Mouse (Mus musculus): Measurements from ENCODE around the gene Zbtb4. TPM values are rescaled to one million over a fixed set of nuclear protein-coding genes. Genes with fewer than 3 reads are reported as not detected.
"Not testable (repeated sequence)": the region's sequence is repeated elsewhere in the genome, so short reads cannot be mapped to it uniquely, and the experiment has no call there.

Gene Zbtb4
- polyA plus RNA-seq, 1 experiment from 2014 or later = 3.6 TPM

DNA sequence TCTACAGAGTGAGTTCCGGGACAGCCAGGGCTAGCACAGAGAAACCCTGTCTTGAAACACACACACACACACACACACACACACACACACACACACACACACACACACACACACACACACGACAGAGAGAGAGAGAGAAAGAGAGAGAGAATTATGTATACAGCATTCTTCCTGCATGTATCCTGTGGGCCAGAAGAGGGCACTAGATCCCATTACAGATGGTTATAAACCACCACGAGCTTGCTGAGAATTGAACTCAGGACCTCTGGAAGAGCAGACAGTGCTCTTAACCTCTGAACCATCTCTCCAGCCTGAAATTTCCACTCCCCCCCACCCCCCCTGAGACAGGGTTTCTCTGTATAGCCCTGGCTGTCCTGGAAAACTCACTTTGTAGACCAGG is 34.3 kb upstream of the Zbtb4 start:
- H3K9ac ChIP-seq (ENCODE audit: low read length); H3K4me3 ChIP-seq (ENCODE audit: low read length); H3K27me3 ChIP-seq (ENCODE audit: control insufficient read depth, insufficient read depth, low read length); H3K9me3 ChIP-seq (replicated peaks; ENCODE audit: control insufficient read depth, low read length); H3K27ac ChIP-seq (ENCODE audit: low read length); H3K4me2 ChIP-seq (ENCODE audit: low read depth, low read length); H3K4me1 ChIP-seq (ENCODE audit: control insufficient read depth, insufficient read depth, low read length); ATAC-seq (replicated peaks; ENCODE audit: extremely low read depth, insufficient read depth, low FRiP score): not testable (repeated sequence)
- 81% methylated on average over 3 of the region's 3 CpGs for WGBS
- peaks cover 20% of the 10 kb centered on the region for H3K36me3 ChIP-seq (ENCODE audit: control insufficient read depth, insufficient read depth)

DNA sequence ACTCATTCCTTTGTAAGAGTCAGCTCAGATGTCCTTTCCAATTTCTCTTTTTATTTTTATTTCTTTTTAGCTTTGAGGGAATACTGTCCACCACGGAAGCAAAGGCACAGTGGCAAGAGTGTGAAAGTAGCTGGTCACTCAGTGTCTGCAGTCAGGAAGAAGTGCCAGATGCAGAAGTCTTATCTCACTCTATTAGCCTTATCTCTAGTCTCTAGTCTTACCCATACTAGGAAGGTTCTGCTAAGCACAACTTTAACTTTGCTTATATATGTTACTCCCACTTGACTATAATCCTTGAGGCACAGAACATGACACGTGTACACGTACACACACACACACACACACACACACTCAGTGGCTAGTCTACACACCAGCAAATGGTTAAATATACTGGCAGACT is 14.1 kb upstream of the Zbtb4 start:
- WGBS = 38% methylated on average over 3 of the region's 3 CpGs
- Histone ChIP-seq H3K9me3 (replicated peaks; ENCODE audit: control insufficient read depth, low read length) (no peaks in the 10 kb centered on the region), H3K27me3 (ENCODE audit: control insufficient read depth, insufficient read depth, low read length) (no peaks in the 10 kb centered on the region), H3K4me1 (ENCODE audit: control insufficient read depth, insufficient read depth, low read length) (peaks cover 27% of the 10 kb centered on the region), H3K36me3 (ENCODE audit: control insufficient read depth, insufficient read depth) (peaks cover 13% of the 10 kb centered on the region), H3K9ac (ENCODE audit: low read length) (no peak overlapping the region), H3K4me2 (ENCODE audit: low read depth, low read length) (no peak overlapping the region), H3K27ac (ENCODE audit: low read length) (no peak overlapping the region), H3K4me3 (ENCODE audit: low read length) (no peak overlapping the region)
- no peak for ATAC-seq (replicated peaks; ENCODE audit: extremely low read depth, insufficient read depth, low FRiP score)

DNA sequence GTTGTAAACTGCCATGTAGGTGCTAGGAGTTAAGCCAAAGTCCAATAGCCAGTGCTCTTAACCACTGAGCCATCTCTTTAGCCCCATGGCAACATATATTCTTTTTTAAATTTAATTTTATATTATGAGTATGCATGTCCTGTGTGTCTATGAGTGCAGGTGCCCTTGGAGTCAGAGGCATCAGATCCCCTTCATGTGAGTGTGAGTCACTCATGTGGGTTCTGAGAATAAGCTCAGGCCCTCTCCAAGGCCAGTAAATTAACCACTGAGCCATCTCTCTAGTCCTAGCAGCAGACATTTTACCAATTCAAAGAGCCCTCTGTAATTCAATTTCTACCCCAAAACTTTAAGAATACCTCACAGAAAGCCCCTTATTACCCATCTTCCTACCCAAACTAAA is 13.0 kb upstream of the Zbtb4 start:
- H3K4me2 ChIP-seq (ENCODE audit: low read depth, low read length) = no peak overlapping the region
- H3K27me3 ChIP-seq (ENCODE audit: control insufficient read depth, insufficient read depth, low read length) = no peaks in the 10 kb centered on the region
- H3K9ac ChIP-seq (ENCODE audit: low read length) = no peak overlapping the region
- peaks cover 3% of the 10 kb centered on the region for H3K36me3 ChIP-seq (ENCODE audit: control insufficient read depth, insufficient read depth)
- no peak overlapping the region for H3K27ac ChIP-seq (ENCODE audit: low read length)
- no peak overlapping the region for H3K4me3 ChIP-seq (ENCODE audit: low read length)
- no peaks in the 10 kb centered on the region for H3K9me3 ChIP-seq (replicated peaks; ENCODE audit: control insufficient read depth, low read length)
- ATAC-seq (replicated peaks; ENCODE audit: extremely low read depth, insufficient read depth, low FRiP score) = no peak
- H3K4me1 ChIP-seq (ENCODE audit: control insufficient read depth, insufficient read depth, low read length) = peaks cover 36% of the 10 kb centered on the region

DNA sequence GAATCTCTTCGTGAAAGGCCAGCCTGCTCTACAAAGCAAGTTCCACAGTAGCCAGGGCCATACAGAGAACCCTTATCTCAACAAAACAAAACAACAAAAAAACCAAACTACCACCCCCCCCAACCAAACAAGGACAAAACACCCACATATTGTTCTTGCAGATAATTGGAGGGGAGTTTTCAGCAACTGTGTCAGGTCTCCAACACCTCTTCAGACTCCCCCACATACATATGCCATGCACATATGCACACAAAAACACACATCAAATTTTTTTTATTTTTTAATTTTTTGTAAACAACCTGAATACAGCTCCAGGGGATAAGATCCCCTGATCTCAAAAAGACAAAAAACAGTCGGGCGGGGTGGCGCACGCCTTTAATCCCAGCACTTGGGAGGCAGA is 11.5 kb upstream of the Zbtb4 start:
- Histone ChIP-seq H3K4me1 (ENCODE audit: control insufficient read depth, insufficient read depth, low read length) (peaks cover 37% of the 10 kb centered on the region), H3K9me3 (replicated peaks; ENCODE audit: control insufficient read depth, low read length) (no peaks in the 10 kb centered on the region), H3K9ac (ENCODE audit: low read length) (no peak overlapping the region), H3K4me3 (ENCODE audit: low read length) (no peak overlapping the region), H3K27ac (ENCODE audit: low read length) (no peak overlapping the region), H3K27me3 (ENCODE audit: control insufficient read depth, insufficient read depth, low read length) (no peaks in the 10 kb centered on the region), H3K36me3 (ENCODE audit: control insufficient read depth, insufficient read depth) (no peaks in the 10 kb centered on the region), H3K4me2 (ENCODE audit: low read depth, low read length) (no peak overlapping the region)
- no peak for ATAC-seq (replicated peaks; ENCODE audit: extremely low read depth, insufficient read depth, low FRiP score)
- WGBS = 80% methylated on average over 5 of the region's 5 CpGs

DNA sequence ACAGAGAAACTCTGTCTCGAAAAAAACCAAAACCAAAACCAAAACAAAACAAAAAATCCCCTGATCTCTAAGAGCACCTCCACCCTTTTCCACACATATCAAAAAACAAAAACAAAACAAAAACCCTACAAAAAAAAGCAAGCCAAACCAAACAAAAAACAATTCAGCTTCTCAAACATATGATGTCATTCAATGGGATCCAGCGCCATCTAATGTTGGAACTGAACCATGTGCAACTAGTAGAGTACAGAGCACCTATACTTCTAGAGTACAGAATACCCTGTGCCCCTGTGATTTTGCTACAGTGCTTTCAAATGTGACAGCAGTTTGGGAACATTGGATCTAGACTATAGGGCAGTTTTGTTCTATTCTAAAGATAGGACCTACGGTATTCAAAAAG is 11.0 kb upstream of the Zbtb4 start:
- WGBS = 46% methylated on average over 3 of the region's 3 CpGs
- Histone ChIP-seq H3K27me3 (ENCODE audit: control insufficient read depth, insufficient read depth, low read length) (no peaks in the 10 kb centered on the region), H3K36me3 (ENCODE audit: control insufficient read depth, insufficient read depth) (no peaks in the 10 kb centered on the region), H3K4me1 (ENCODE audit: control insufficient read depth, insufficient read depth, low read length) (peaks cover 40% of the 10 kb centered on the region), H3K9ac (ENCODE audit: low read length) (no peak overlapping the region), H3K27ac (ENCODE audit: low read length) (no peak overlapping the region), H3K4me3 (ENCODE audit: low read length) (no peak overlapping the region), H3K4me2 (ENCODE audit: low read depth, low read length) (no peak overlapping the region; the same call in 1 of the 2 replicates), H3K9me3 (replicated peaks; ENCODE audit: control insufficient read depth, low read length) (no peaks in the 10 kb centered on the region)
- ATAC-seq (replicated peaks; ENCODE audit: extremely low read depth, insufficient read depth, low FRiP score) = no peak

DNA sequence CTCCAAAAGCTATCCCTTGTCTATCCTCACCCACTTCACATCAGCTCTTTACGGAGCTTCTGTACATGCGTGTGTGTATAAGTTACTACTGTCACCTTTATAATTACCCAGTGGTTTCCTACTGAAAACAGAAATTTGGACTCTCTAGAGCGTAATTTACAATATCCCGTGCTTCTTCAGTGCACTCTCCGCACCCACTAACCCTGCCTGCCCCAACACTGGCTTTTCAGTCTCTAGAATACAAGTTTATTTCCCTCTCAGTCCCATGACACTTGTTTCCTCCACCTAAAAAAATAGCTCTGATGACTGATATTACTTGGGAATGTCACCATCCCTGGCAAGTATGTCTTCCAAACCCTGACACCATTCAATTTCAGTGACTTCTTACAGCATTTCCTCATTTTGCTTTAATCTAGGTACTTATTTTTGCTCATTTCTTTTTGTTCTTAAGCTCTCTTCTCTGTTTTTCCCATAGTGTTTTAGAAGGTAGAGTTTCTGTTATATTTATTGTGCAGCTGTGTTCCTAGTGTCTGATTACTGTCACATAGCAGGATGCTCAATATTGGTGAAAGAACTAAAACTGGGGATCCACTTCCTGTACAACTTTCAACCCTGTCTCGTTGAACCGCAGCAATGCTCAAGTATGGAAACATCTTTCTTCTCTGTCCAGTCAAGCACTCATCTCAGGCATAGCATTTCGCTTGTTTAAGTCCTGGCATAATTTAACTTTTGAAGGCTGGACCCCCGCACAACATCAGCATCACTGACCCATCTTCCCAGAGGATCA is 8.2 kb upstream of the Zbtb4 start:
- peak overlapping the region; percentile 82 for H3K9ac ChIP-seq (ENCODE audit: low read length)
- no peaks in the 10 kb centered on the region for H3K36me3 ChIP-seq (ENCODE audit: control insufficient read depth, insufficient read depth)
- H3K4me1 ChIP-seq (ENCODE audit: control insufficient read depth, insufficient read depth, low read length) = peaks cover 41% of the 10 kb centered on the region

DNA sequence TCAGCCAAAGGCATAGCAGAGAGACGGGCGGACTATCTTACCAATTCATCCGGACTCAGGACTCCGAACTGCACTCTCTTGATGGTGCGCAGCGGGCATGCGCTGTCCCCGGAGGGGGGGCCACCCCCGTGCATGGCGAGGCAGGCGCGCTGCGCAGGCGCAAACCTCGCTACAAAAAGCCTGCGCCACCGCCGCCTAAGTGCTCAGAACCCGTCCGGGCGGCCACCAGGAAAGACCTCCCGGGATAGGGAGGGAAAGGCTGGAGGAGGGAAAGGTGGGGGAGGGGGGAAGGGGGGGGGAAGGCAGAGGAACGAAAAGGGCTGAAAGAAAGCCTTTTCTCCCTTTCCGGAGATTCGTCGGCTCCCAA is 7.6 kb upstream of the Zbtb4 start:
- Histone ChIP-seq H3K27me3 (ENCODE audit: control insufficient read depth, insufficient read depth, low read length) (no peaks in the 10 kb centered on the region), H3K9me3 (replicated peaks; ENCODE audit: control insufficient read depth, low read length) (no peaks in the 10 kb centered on the region), H3K27ac (ENCODE audit: low read length) (peak overlapping the region; percentile 99), H3K36me3 (ENCODE audit: control insufficient read depth, insufficient read depth) (no peaks in the 10 kb centered on the region), H3K4me1 (ENCODE audit: control insufficient read depth, insufficient read depth, low read length) (peaks cover 39% of the 10 kb centered on the region), H3K9ac (ENCODE audit: low read length) (peak overlapping the region; percentile 82), H3K4me2 (ENCODE audit: low read depth, low read length) (peak overlapping the region; percentile 88), H3K4me3 (ENCODE audit: low read length) (peak overlapping the region; percentile 78)
- peak; percentile 86 for ATAC-seq (replicated peaks; ENCODE audit: extremely low read depth, insufficient read depth, low FRiP score)
- under 1% methylated on average over 26 of the region's 26 CpGs for WGBS

More for the DNA sequence above, 8.2 kb upstream of the Zbtb4 start:
- peak overlapping the region; percentile 99 for H3K27ac ChIP-seq (ENCODE audit: low read length)
- peak overlapping the region; percentile 88 for H3K4me2 ChIP-seq (ENCODE audit: low read depth, low read length)
- 40% methylated on average over 9 of the region's 9 CpGs for WGBS
- peak overlapping the region; percentile 78 for H3K4me3 ChIP-seq (ENCODE audit: low read length)
- H3K9me3 ChIP-seq (replicated peaks; ENCODE audit: control insufficient read depth, low read length) = no peaks in the 10 kb centered on the region
- H3K27me3 ChIP-seq (ENCODE audit: control insufficient read depth, insufficient read depth, low read length) = no peaks in the 10 kb centered on the region
- ATAC-seq (replicated peaks; ENCODE audit: extremely low read depth, insufficient read depth, low FRiP score) = no peak

DNA sequence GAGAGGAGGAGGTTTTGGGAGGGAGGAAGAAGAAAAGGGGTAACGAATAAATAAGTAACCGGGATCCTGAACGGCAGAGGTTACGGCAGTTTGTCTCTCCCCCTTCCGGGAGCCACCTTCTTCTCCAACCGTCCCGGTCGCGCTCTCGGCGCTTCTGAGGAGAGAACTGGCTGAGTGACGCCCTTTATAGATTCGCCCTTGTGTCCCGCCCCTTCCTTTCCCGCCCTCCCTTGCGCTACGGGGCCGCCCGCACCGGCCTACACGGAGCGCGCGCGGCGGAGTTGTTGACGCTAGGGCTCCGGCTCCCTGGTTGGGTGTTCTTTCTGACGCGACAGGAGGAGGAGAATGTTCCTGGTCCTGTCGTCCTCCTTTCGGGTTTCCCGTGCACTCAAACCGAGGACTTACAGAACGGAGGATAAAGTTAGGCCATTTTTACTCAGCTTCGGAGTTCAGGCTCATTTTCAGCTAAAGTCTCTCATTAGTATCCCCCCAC is 7.2 kb upstream of the Zbtb4 start, which contains the start of gene Polr2a:
TSS of gene Polr2a (minus strand) at position 160 of the 493 bp plus-strand sequence.
- H3K9me3 ChIP-seq (replicated peaks; ENCODE audit: control insufficient read depth, low read length) = no peaks in the 10 kb centered on the region
- peaks cover 38% of the 10 kb centered on the region for H3K4me1 ChIP-seq (ENCODE audit: control insufficient read depth, insufficient read depth, low read length)
- no peaks in the 10 kb centered on the region for H3K36me3 ChIP-seq (ENCODE audit: control insufficient read depth, insufficient read depth)
- no peaks in the 10 kb centered on the region for H3K27me3 ChIP-seq (ENCODE audit: control insufficient read depth, insufficient read depth, low read length)
- peak within 1 kb of the TSS; percentile 99 for H3K27ac ChIP-seq (ENCODE audit: low read length)
- under 1% methylated on average over 35 of the region's 36 CpGs for WGBS
- H3K4me3 ChIP-seq (ENCODE audit: low read length) = peak within 1 kb of the TSS; percentile 78
- H3K9ac ChIP-seq (ENCODE audit: low read length) = peak within 1 kb of the TSS; percentile 83
- peak within 1 kb of the TSS; percentile 88 for H3K4me2 ChIP-seq (ENCODE audit: low read depth, low read length)
- ATAC-seq (replicated peaks; ENCODE audit: extremely low read depth, insufficient read depth, low FRiP score) = peak; percentile 96

DNA sequence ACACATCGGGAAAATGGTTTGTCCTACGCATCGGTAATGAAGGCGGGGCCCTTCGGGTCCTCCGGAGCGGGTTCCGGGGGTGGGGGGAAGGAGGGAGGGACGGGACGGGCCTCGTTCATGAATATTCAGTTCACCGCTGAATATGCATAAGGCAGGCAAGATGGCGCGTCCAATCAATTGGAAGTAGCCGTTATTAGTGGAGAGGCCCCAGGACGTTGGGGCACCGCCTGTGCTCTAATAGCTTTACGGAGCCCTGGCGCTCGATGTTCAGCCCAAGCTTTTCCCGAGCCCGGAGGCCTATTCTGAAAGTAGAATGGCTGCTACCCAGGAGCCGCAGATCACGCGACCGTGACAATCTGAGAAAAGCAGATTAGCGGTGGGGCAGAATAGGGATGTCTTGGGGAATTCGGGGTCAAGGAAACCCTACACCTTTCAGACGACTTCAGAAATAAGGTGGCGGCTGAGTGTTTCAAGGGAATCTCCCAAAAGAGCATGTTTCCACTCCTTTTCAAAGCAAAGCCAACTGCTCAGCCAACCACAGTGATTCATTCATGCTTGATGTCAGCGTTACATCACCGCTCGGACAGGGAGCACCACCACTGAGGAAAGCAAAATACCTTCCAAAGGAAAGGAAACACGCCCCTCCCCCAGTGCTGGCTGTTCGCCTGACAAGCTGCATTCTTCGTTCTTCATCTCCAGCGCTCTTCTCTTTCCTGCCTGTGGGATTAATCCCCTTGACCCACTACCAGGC is 6.6 kb upstream of the Zbtb4 start:
- H3K27ac ChIP-seq (ENCODE audit: low read length) = peak overlapping the region; percentile 99
- no peaks in the 10 kb centered on the region for H3K27me3 ChIP-seq (ENCODE audit: control insufficient read depth, insufficient read depth, low read length)
- H3K4me3 ChIP-seq (ENCODE audit: low read length) = peak overlapping the region; percentile 78
- peaks cover 38% of the 10 kb centered on the region for H3K4me1 ChIP-seq (ENCODE audit: control insufficient read depth, insufficient read depth, low read length)
- peak overlapping the region; percentile 83 for H3K9ac ChIP-seq (ENCODE audit: low read length)
- peak overlapping the region; percentile 88 for H3K4me2 ChIP-seq (ENCODE audit: low read depth, low read length)
- under 1% methylated on average over 37 of the region's 37 CpGs for WGBS
- no peaks in the 10 kb centered on the region for H3K9me3 ChIP-seq (replicated peaks; ENCODE audit: control insufficient read depth, low read length)
- no peaks in the 10 kb centered on the region for H3K36me3 ChIP-seq (ENCODE audit: control insufficient read depth, insufficient read depth)
- peak; percentile 85 for ATAC-seq (replicated peaks; ENCODE audit: extremely low read depth, insufficient read depth, low FRiP score)
